Mouse (Mus musculus): ENCODE measurements around the gene Csmd2.

GRCm38 (mm10) chr4:128358751-128359150 lies 371.1 kb downstream of the Csmd2 start:
- TF ChIP-seq CTCF (IDR thresholded peaks at IDR 0.05; ENCODE audit: control insufficient read depth, insufficient read depth, low read length) (no peak), POLR2A (IDR thresholded peaks at IDR 0.05; ENCODE audit: borderline replicate concordance, control insufficient read depth, low read depth, low read length) (no peak)
